Mouse (Mus musculus) heart, adult 2 months (tissue): ENCODE data around the gene Ubxn10. TPM values are rescaled to one million over a fixed set of nuclear protein-coding genes. Genes with fewer than 3 reads are reported as not detected.

Source experiments
- DNase-seq, 2 experiments: peaks; one replicate each; pipeline ENCODE4 v3.0.0; 2021
- H3K27ac ChIP-seq: fragments of 200-600 bp; 2 replicates; pipeline ENCODE4 v1.8.1; 2022
- H3K27me3 ChIP-seq: fragments of 200-500 bp; 2 replicates; pipeline ENCODE4 v1.6.1; 2012; ENCODE audit warnings: mild to moderate bottlenecking, low read length, inconsistent platforms, mixed read lengths; ENCODE audit not compliant: control insufficient read depth, insufficient read depth
- H3K36me3 ChIP-seq: fragments of 200-500 bp; 2 replicates; pipeline ENCODE4 v1.6.1; 2012; ENCODE audit warnings: low read length, inconsistent platforms; ENCODE audit not compliant: control insufficient read depth, insufficient read depth
- H3K4me1 ChIP-seq: fragments of 200-500 bp; 2 replicates; pipeline ENCODE4 v1.6.1; 2011; ENCODE audit warnings: low read length; ENCODE audit not compliant: control insufficient read depth, insufficient read depth
- H3K4me3 ChIP-seq: fragments of 200-600 bp; 2 replicates; pipeline ENCODE4 v1.8.1; 2022
- H3K79me2 ChIP-seq: fragments of 200-500 bp; replicated peaks from 2 replicates; pipeline ENCODE4 v1.6.1; 2012; ENCODE audit warnings: mild to moderate bottlenecking, inconsistent platforms, low read length, moderate library complexity, mixed read lengths; ENCODE audit not compliant: control insufficient read depth, insufficient read depth
- H3K9ac ChIP-seq: fragments of 200-500 bp; 2 replicates; pipeline ENCODE4 v1.6.1; 2012; ENCODE audit warnings: low read depth, mild to moderate bottlenecking, control low read depth, inconsistent platforms, low read length, mixed read lengths
- CTCF ChIP-seq: fragments of 200-600 bp; IDR thresholded peaks from 2 replicates; pipeline ENCODE4 v1.8.1; 2022; ENCODE audit warnings: antibody characterized with exemption, mild to moderate bottlenecking, moderate library complexity
- EP300 ChIP-seq: fragments of 200-500 bp; IDR thresholded peaks from 2 replicates; pipeline ENCODE4 v1.6.1; 2011; ENCODE audit warnings: low read depth, low read length, control low read depth; ENCODE audit not compliant: insufficient read depth
- POLR2A ChIP-seq: fragments of 200-500 bp; IDR thresholded peaks from 2 replicates; pipeline ENCODE4 v1.6.1; 2011; ENCODE audit warnings: mild to moderate bottlenecking, low read depth, low read length, control low read depth; ENCODE audit not compliant: insufficient read depth
- WGBS: fragments of 180-500 bp; shearing (Covaris S2); methylation state at CpG from one replicate; pipeline ENCODE4 v1.1.7; 2018; 5-methylcytosine and 5-hydroxymethylcytosine counted together
- intact Hi-C: fragments of 180-260 bp; cut with DNase I; formaldehyde crosslinking; loops from one replicate; pipeline ENCODE4 v1.15.1; 2025
- polyA plus RNA-seq: library from polyadenylated mRNA; depleted of rRNA; stranded (reverse); fragments of >200 nt; gene quantifications from 2 replicates; pipeline ENCODE4 v1.2.3, GENCODE M21; 2012; rRNA removed
- total RNA-seq, 2 experiments: library from RNA; stranded (reverse); gene quantifications; 2 replicates each; pipeline ENCODE4 v1.2.3; 2021

The Ubxn10 gene
- total and polyA plus RNA-seq, 3 experiments, result 1.6 to 7.2 (median 2.7) TPM

GRCm38 (mm10) chr4:138670093-138670889 is 66.7 kb downstream of the Ubxn10 start:
- TF ChIP-seq POLR2A, result no peak
- no peak for TF ChIP-seq CTCF
- no peak for TF ChIP-seq EP300
- no peaks in the 10 kb centered on the region for H3K79me2 ChIP-seq
- no peaks in the 10 kb centered on the region for H3K4me1 ChIP-seq
- no peak overlapping the region for H3K4me3 ChIP-seq
- intact Hi-C loops, result no loop called here
- H3K36me3 ChIP-seq, result no peaks in the 10 kb centered on the region
- no peak overlapping the region for H3K9ac ChIP-seq
- no peaks in the 10 kb centered on the region for H3K27me3 ChIP-seq
- DNase-seq, result no peak
- WGBS, result 67% methylated on average over 11 of the region's 11 CpGs
- H3K27ac ChIP-seq, result no peak overlapping the region

- H3K36me3 ChIP-seq, result no peaks in the 10 kb centered on the region
- DNase-seq, result no peak
- TF ChIP-seq POLR2A, result no peak
- no peak for TF ChIP-seq EP300
- TF ChIP-seq CTCF, result no peak
- H3K27ac ChIP-seq, result no peak overlapping the region
- H3K9ac ChIP-seq, result no peak overlapping the region
- H3K4me3 ChIP-seq, result no peak overlapping the region
- 27% methylated on average over 10 of the region's 10 CpGs for WGBS
- intact Hi-C loops, result no loop called here
- H3K4me1 ChIP-seq, result no peaks in the 10 kb centered on the region
- no peaks in the 10 kb centered on the region for H3K79me2 ChIP-seq
- no peaks in the 10 kb centered on the region for H3K27me3 ChIP-seq
Observed at GRCm38 (mm10) chr4:138666521-138666920, 70.4 kb downstream of the Ubxn10 start.

GRCm38 (mm10) chr4:138659936-138660602 is 76.9 kb downstream of the Ubxn10 start:
- H3K79me2 ChIP-seq, result no peaks in the 10 kb centered on the region
- 71% methylated on average over 11 of the region's 11 CpGs for WGBS
- H3K36me3 ChIP-seq, result no peaks in the 10 kb centered on the region
- DNase-seq, result no peak
- no peak overlapping the region for H3K4me3 ChIP-seq
- intact Hi-C loops, result no loop called here
- TF ChIP-seq EP300 (no peak), CTCF (no peak), POLR2A (no peak)
- H3K27me3 ChIP-seq, result no peaks in the 10 kb centered on the region
- H3K9ac ChIP-seq, result no peak overlapping the region
- no peak overlapping the region for H3K27ac ChIP-seq
- no peaks in the 10 kb centered on the region for H3K4me1 ChIP-seq

Other genes starting within 250 kb of the Ubxn10 start
- gene Vwa5b1, start 101.3 kb downstream of the Ubxn10 start, total RNA-seq, result not detected
- 0.12 TPM in 1 of 2 replicates, not detected in the other for gene Vwa5b1, start 101.3 kb downstream of the Ubxn10 start, polyA plus RNA-seq
- gene Pla2g2c, start 12.4 kb downstream of the Ubxn10 start, total RNA-seq, result under 1 TPM in 1 of 2 experiments, not detected in 1; 0.14 TPM
- 0.76 and 0.98 TPM in 2 replicates for gene Pla2g2c, start 12.4 kb downstream of the Ubxn10 start, polyA plus RNA-seq
- gene Pla2g2f, start 20.5 kb upstream of the Ubxn10 start, total RNA-seq, result under 1 TPM; 0.18 to 0.26 TPM
- gene Pla2g2f, start 20.5 kb upstream of the Ubxn10 start, polyA plus RNA-seq, result 0.12 and 0.14 TPM in 2 replicates
- gene Pla2g2d, start 38.6 kb upstream of the Ubxn10 start, total RNA-seq, result under 1 TPM; 0.26 to 0.55 TPM
- gene Pla2g2d, start 38.6 kb upstream of the Ubxn10 start, polyA plus RNA-seq, result 2.3 and 2.7 TPM in 2 replicates
- 10 to 100 TPM; 24.8 to 33.0 TPM for gene Pla2g5, start 126.3 kb upstream of the Ubxn10 start, total RNA-seq
- 87.6 and 129 TPM in 2 replicates for gene Pla2g5, start 126.3 kb upstream of the Ubxn10 start, polyA plus RNA-seq
- gene Gm13030, start 136.8 kb upstream of the Ubxn10 start, total RNA-seq, result not detected
- gene Gm13030, start 136.8 kb upstream of the Ubxn10 start, polyA plus RNA-seq, result not detected in 2 replicates
- gene Pla2g2e, start 140.8 kb upstream of the Ubxn10 start, total RNA-seq, result 1 to 10 TPM in 1 of 2 experiments, under 1 TPM in 1; 0.73 to 1.6 TPM
- gene Pla2g2e, start 140.8 kb upstream of the Ubxn10 start, polyA plus RNA-seq, result 0.43 TPM in 1 of 2 replicates, not detected in the other
- 10 to 100 TPM; 10.4 to 11.7 TPM for gene Otud3, start 176.8 kb upstream of the Ubxn10 start, total RNA-seq
- gene Otud3, start 176.8 kb upstream of the Ubxn10 start, polyA plus RNA-seq, result 6.1 and 8.8 TPM in 2 replicates
- gene Rnf186, start 229.9 kb upstream of the Ubxn10 start, total RNA-seq, result not detected
- 2.0 TPM in 1 of 2 replicates, not detected in the other for gene Rnf186, start 229.9 kb upstream of the Ubxn10 start, polyA plus RNA-seq
- 10 to 100 TPM in 1 of 2 experiments, 1 to 10 TPM in 1; 9.2 to 11.7 TPM for gene Tmco4, start 235.7 kb upstream of the Ubxn10 start, total RNA-seq
- gene Tmco4, start 235.7 kb upstream of the Ubxn10 start, polyA plus RNA-seq, result 8.4 and 12.2 TPM in 2 replicates